21 mouse cellular contexts compared by ENCODE assay signal in the genomic region with DNA sequence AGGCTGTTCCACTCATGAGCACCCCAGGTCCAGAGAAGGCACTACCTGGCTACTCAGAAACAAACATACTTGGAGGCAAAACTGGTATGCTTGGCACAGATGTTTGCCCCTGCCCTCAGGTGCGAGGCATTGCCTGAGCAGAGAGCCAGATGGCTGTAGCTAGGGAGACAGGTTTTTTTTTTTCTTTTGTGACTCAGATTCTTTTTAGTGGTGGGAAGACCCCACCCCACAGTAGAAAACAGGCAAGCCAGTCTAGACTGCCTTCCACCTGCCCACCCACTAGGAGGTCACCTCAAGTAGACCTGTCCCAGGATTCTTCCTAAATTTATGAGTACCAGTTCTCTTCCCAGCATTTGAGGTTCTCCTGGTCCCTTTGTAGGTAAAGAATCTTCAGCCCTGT.
A peak's percentile ranks its signal among the peaks of the same experiment; 100 is the strongest.
DNase-seq lines count a peak whose midpoint lies in the region; ATAC-seq and TF ChIP-seq lines count a peak whose summit lies in the region.
"Had no signal": no experiment of that assay in that cellular context is flagged by ENCODE, and none has a peak within 500 bp of the region (broad histone marks: within the 10 kb centered on the region; RNA-seq: fewer than 3 reads in every experiment).

No protein-coding gene starts in this region.

- H3K36me3 ChIP-seq in ES-Bruce4 (ENCODE audit: control insufficient read depth, insufficient read depth, low read length, poor library complexity, severe bottlenecking): peaks cover 19% of the 10 kb centered on the region
- peaks cover 2% of the 10 kb centered on the region; the same call in 1 of the 2 replicates for H3K36me3 ChIP-seq in ES-E14 (ENCODE audit: control insufficient read depth, insufficient read depth, low read length, poor library complexity, severe bottlenecking)
- H3K36me3 ChIP-seq in limb, embryonic 10.5 days: no peaks in the 10 kb centered on the region
- no peaks in the 10 kb centered on the region for H3K36me3 ChIP-seq in midbrain, embryonic 16.5 days (ENCODE audit: control insufficient read depth, insufficient read depth, low read length)
- H3K36me3 ChIP-seq: embryonic facial prominence, embryonic 13.5 days; embryonic facial prominence, embryonic 15.5 days; forebrain, embryonic 10.5 days; forebrain, embryonic 12.5 days had no signal

- H3K9ac ChIP-seq in ES-Bruce4 (ENCODE audit: low read depth, poor library complexity, severe bottlenecking): peak overlapping the region; percentile 66
- H3K9ac ChIP-seq in ES-E14 (ENCODE audit: insufficient read depth, low read depth, low read length, poor library complexity, severe bottlenecking): no peak overlapping the region
- no peak overlapping the region for H3K9ac ChIP-seq in midbrain, embryonic 16.5 days (ENCODE audit: low read depth, low read length)
- H3K9ac ChIP-seq: embryonic facial prominence, embryonic 13.5 days; embryonic facial prominence, embryonic 15.5 days; forebrain, embryonic 12.5 days had no signal

- peak overlapping the region; percentile 16 for H3K4me3 ChIP-seq in ES-Bruce4 (ENCODE audit: low read depth, low read length)
- H3K4me3 ChIP-seq in ES-E14 (ENCODE audit: insufficient read depth in 1 of 2, low read depth in 1 of 2, low read length in 2 of 2, poor library complexity in 1 of 2, severe bottlenecking in 1 of 2): peak overlapping the region in 1 of 2 experiments; percentile 39; a peak in 2 of 4 replicates
- H3K4me3 ChIP-seq in limb, embryonic 10.5 days: no peak overlapping the region
- H3K4me3 ChIP-seq in midbrain, embryonic 16.5 days (ENCODE audit: low read depth, low read length): no peak overlapping the region
- H3K4me3 ChIP-seq: embryonic facial prominence, embryonic 13.5 days; embryonic facial prominence, embryonic 15.5 days; erythroblast, embryonic 14.5 days; forebrain, embryonic 10.5 days; forebrain, embryonic 12.5 days had no signal

- H3K27ac ChIP-seq in ES-Bruce4 (ENCODE audit: insufficient read depth, low read length) (peak overlapping the region; percentile 79), ES-E14 (ENCODE audit: insufficient read depth, low read depth, low read length, poor library complexity, severe bottlenecking) (peak overlapping the region; percentile 42; the same call in 1 of the 2 replicates)
- H3K27ac ChIP-seq in limb, embryonic 10.5 days: no peak overlapping the region
- no peak overlapping the region for H3K27ac ChIP-seq in midbrain, embryonic 16.5 days (ENCODE audit: low read length)
- H3K27ac ChIP-seq: embryonic facial prominence, embryonic 13.5 days; embryonic facial prominence, embryonic 15.5 days; forebrain, embryonic 10.5 days; forebrain, embryonic 12.5 days had no signal

- H3K4me1 ChIP-seq in ES-Bruce4 (ENCODE audit: control insufficient read depth, insufficient read depth, low read length) (peaks cover 6% of the 10 kb centered on the region), ES-E14 (ENCODE audit: control insufficient read depth in 2 of 2, insufficient read depth in 2 of 2, low read length in 2 of 2, poor library complexity in 1 of 2) (peaks cover 18 to 35% of the 10 kb centered on the region in 2 experiments)
- no peaks in the 10 kb centered on the region for H3K4me1 ChIP-seq in limb, embryonic 10.5 days
- H3K4me1 ChIP-seq in midbrain, embryonic 16.5 days (ENCODE audit: control insufficient read depth, insufficient read depth, low read length): no peaks in the 10 kb centered on the region
- H3K4me1 ChIP-seq: embryonic facial prominence, embryonic 15.5 days had no signal

- no peak for TF ChIP-seq POLR2A in ES-Bruce4 (IDR thresholded peaks at IDR 0.05; ENCODE audit: insufficient read depth, low read length)

- DNase-seq in ES-E14 (ENCODE audit: low read depth, low spot score): no peak
- DNase-seq in right cerebral cortex, postnatal 25 days: no peak
- no peak for DNase-seq in limb, embryonic 10.5 days (ENCODE audit: low spot score)
- DNase-seq: adrenal gland, adult 8-10 months; adrenal gland, postnatal 14 days; adrenal gland, postnatal 36 days; cerebellum, adult 11-12 months; cerebellum, adult 2 months; cerebellum, adult 9-10 months; cerebellum, postnatal 10 days; cerebellum, postnatal 25 days had no signal

- no peak for TF ChIP-seq CTCF in ES-Bruce4 (IDR thresholded peaks at IDR 0.05; ENCODE audit: low read depth, low read length)

- no peak overlapping the region for H3K4me2 ChIP-seq in midbrain, embryonic 16.5 days (ENCODE audit: low read length)
- H3K4me2 ChIP-seq: embryonic facial prominence, embryonic 13.5 days; embryonic facial prominence, embryonic 15.5 days; forebrain, embryonic 12.5 days had no signal

- H3K9me3 ChIP-seq in ES-Bruce4 (replicated peaks; ENCODE audit: control insufficient read depth, insufficient read depth, low read length, poor library complexity, severe bottlenecking) (peaks cover 13% of the 10 kb centered on the region), ES-E14 (ENCODE audit: control insufficient read depth, insufficient read depth, low read depth, low read length) (no peaks in the 10 kb centered on the region)
- no peaks in the 10 kb centered on the region for H3K9me3 ChIP-seq in limb, embryonic 10.5 days (replicated peaks)
- H3K9me3 ChIP-seq in midbrain, embryonic 16.5 days (replicated peaks; ENCODE audit: control insufficient read depth, low read length, poor library complexity, severe bottlenecking): no peaks in the 10 kb centered on the region
- H3K9me3 ChIP-seq: embryonic facial prominence, embryonic 15.5 days; forebrain, embryonic 10.5 days; forebrain, embryonic 12.5 days had no signal

- no peaks in the 10 kb centered on the region for H3K27me3 ChIP-seq in ES-Bruce4 (ENCODE audit: control insufficient read depth, insufficient read depth, low read length, poor library complexity, severe bottlenecking)
- no peaks in the 10 kb centered on the region for H3K27me3 ChIP-seq in limb, embryonic 10.5 days (ENCODE audit: low read depth, poor library complexity, severe bottlenecking)
- H3K27me3 ChIP-seq in midbrain, embryonic 16.5 days (ENCODE audit: control insufficient read depth, insufficient read depth, low read depth, low read length): no peaks in the 10 kb centered on the region
- H3K27me3 ChIP-seq: embryonic facial prominence, embryonic 13.5 days; embryonic facial prominence, embryonic 15.5 days; forebrain, embryonic 12.5 days had no signal

- peak; percentile 93 for TF ChIP-seq EP300 in ES-Bruce4 (IDR thresholded peaks at IDR 0.05; ENCODE audit: insufficient read depth, low read depth, low read length)

- in situ Hi-C loops in ES-E14 (cut with MboI; ENCODE audit: low sequenced_read_pairs in 2 of 2, unreplicated experiment in 2 of 2): no loop called here

- ATAC-seq in midbrain, embryonic 16.5 days: no peak
- ATAC-seq: activated CD4-positive, CD25-positive, alpha-beta regulatory T cell, adult 4 months; forebrain, embryonic 14.5 days; forebrain, embryonic 16.5 days had no signal

- 88% methylated on average over 1 of the region's 1 CpGs for WGBS in limb, embryonic 10.5 days
- 89% methylated on average over 1 of the region's 1 CpGs for WGBS in midbrain, embryonic 16.5 days

TF ChIP-seq in ES-E14, 5 proteins besides CTCF, POLR2A, EP300 and RAD21:
- no peak for TF ChIP-seq MAFK (IDR thresholded peaks at IDR 0.05; ENCODE audit: insufficient read depth, low read depth, low read length)
- TF ChIP-seq ZNF384 (IDR thresholded peaks at IDR 0.05; ENCODE audit: low read depth, low read length): peak; percentile 96

Comparison
In these comparisons a context has a peak if more than half of its experiments do, and no peak if none do; other contexts are left out.
1. H3K27ac ChIP-seq: peak in ES-Bruce4 (single experiment) and ES-E14 (single experiment); none in limb, embryonic 10.5 days (single experiment) and midbrain, embryonic 16.5 days (single experiment).